Mouse (Mus musculus): ENCODE data around the gene Efl1.
"Not testable (repeated sequence)": the region's sequence is repeated elsewhere in the genome, so short reads cannot be mapped to it uniquely, and the experiment has no call there.

The Efl1 gene

DNA sequence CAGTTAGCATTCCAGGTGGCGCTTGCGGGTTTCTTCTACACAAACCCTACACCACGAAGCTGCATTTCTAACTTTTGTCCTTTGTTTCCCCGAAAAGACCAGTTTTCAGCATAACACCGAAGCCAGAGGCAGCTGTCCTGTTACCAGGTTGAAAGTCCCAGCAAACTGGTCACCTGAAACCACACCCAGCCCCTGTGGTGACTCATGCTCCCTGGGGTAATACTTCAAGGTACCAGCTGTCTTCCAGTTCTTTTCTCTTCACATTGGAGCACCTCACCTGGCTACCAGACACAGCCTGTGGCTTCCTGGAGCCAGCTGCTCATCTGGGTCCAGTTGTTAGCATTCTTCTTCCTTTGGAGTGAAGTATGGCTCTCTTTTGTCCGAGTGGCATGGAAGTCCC is 118.2 kb downstream of the Efl1 start:
- no peak for DNase-seq

DNA sequence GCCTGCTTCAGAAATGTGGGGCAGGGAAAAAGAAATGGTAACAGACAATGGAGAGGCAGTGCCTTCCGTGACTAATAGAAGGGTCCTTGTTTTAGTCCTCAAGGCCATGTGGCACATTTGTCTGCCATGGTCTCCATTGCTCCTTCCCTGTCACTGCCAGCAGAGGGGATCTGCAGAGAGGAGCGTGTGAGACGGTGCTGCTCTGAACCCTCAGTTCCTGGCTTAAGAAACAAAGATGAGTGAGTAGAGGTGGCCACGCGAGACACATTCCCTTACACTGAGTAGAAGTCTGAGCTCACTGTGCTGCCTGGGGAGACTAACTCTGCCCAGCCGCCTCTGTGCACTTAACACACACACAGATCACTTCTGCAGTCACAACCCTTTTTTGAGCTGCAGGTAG is 121.8 kb downstream of the Efl1 start:
- no peak for DNase-seq

DNA sequence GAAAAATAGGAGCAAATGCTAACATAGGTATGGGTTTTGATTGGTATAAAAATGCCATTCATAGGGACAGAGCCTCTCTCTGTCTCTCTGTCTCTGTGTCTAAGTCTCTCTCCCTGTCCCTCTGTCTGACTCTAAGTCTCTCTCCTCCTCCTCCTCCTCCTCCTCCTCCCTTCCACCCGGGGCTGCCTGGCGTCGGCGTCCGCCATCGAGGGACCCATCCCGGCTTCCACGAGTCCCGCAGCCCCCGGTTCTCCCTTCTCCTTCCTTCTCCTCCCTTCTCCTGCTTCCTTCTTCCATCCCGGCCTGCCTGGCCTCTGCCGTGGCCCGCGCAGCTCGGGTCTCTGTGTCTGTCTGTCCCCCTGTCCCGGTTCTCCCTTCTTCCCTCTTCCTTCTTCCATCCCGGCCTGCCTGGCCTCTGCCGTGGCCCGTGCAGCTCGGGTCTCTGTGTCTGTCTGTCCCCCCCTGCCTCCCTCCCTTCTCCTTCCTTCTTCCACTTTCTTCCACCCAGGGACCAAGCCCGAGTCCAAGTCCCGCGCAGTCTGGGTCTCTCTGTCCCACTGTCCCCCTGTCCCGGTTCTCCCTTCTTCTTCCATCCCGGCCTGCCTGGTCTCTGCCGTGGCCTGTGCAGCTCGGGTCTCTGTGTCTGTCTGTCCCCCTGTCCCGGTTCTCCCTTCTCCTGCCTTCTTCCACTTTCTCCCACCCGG is 122.7 kb downstream of the Efl1 start:
- peak; percentile 32 for DNase-seq

DNA sequence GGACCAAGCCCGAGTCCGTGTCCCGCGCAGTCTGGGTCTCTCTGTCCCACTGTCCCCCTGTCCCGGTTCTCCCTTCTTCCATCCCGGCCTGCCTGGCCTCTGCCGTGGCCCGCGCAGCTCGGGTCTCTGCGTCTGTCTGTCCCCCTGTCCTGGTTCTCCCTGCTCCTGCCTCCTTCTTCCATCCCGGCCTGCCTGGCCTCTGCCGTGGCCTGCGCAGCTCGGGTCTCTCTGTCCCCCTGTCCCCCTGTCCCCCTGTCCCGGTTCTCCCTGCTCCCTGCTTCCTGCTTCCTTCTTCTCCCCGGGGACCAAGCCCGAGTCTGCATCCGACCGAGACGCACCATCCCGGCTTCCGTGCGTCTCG is 123.2 kb downstream of the Efl1 start:
- not testable (repeated sequence) for DNase-seq

DNA sequence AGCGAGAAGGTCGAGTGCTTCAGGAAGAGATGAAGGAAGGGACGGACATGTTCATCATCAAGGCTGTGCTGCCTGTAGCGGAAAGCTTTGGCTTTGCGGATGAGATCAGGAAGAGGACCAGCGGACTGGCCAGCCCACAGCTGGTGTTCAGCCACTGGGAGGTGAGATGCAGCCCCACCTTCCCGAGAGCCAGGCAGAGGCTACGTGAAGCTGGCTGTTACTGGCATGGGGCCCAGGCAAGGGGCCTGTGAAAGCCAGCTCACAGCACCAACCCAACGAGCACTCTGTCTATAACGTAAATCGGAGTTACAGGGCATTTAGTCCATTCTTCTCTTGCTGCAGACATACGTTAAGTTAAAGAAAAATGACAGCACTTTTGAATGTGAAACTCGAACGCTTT is 124.1 kb downstream of the Efl1 start:
- no peak for DNase-seq

DNA sequence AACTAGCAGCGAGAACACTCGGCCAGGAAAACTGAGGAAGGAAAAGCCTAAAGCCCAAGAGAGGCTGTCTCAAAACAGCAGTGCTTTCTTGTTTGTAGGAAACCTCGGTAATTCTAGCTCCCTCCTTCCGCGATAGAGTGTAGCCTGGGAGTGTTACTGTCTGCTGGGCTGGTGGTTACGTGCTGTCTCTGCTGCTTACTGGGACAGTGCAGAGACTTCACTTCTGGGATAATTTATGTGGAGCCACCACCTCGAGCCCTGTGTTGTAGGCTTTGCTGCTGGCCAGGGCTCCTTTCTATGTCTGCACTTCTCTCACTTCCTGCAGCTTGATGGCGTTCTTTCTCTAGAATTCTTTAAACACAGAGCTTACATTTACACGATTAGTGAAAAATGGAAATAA is 124.7 kb downstream of the Efl1 start:
- no peak for DNase-seq

DNA sequence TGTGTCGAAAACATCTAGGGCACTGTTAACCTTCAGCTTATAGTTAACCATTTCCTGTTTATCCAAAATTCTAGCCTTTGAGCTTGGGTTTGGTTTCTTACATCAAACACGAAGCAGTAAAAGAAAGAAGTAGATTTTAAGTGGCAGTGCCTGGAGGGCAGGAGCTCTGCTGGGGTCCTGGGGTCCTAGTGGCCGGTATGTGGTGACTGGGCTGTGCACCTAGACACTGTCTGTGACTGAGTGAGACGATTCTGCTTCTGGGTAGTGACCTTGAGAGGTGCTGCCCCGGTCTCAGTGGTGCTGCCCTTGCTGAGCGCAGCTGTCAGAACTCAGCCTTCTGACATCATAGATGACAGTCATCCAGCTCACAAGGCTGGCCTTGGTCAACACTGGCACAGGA is 125.5 kb downstream of the Efl1 start:
- no peak for DNase-seq

DNA sequence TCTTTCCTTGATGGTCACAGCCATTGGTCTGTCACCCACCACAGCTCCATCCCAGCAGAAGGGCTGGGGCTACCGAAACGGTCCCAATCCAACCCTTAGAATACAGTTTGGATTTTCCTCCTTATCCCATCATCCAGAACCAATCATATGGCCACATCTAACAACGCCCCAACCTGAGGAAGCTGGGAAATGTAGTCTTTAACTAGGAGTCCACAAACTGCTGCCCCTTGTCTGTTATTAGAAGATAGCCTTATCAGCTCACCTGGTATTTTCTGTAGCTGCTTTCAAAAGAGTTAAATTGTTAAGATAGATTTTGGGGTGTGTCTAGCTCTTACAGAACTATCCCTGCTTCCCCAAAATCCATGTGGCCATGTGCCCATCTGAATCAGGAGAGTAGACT is 126.7 kb downstream of the Efl1 start:
- DNase-seq = no peak

DNA sequence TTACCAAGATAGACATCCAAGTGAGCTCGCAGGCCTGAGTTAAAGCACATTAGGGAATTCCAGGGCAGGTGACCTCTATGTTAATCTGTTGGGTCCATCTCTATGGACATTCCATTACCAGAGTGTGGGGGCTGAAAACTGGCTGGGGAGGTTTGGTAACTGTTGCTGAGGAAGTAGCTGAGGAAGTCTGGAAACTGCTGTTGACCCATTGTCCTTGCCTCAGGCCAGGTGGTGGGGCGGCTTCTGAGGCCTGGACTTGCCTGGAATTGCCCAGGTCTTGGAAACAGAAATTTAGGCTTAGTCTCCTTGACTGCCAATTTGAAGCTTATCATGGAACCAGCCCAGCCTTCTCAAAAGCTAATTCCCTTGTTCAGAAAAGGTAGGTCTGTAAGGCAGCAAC is 134.7 kb downstream of the Efl1 start:
- DNase-seq = no peak

DNA sequence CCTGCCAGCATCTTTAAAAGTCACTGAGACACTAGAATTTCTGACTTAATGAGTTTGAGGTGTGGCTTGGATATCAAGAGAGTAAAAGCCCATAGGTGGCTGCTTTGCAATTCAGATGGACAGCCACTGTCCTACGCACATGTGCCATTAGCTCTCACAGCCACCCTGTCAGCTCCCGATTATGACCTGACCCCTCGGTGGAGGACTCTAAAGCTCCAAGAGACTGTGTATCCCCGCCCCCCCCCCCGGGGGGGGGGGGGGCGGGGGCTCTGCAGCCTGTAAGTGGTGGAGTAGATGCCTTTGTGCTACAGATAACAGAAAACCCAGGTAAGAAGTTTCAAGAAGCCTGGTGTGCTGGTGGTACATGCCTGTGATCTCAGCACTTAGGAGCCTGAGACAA is 135.3 kb downstream of the Efl1 start:
- no peak for DNase-seq

DNA sequence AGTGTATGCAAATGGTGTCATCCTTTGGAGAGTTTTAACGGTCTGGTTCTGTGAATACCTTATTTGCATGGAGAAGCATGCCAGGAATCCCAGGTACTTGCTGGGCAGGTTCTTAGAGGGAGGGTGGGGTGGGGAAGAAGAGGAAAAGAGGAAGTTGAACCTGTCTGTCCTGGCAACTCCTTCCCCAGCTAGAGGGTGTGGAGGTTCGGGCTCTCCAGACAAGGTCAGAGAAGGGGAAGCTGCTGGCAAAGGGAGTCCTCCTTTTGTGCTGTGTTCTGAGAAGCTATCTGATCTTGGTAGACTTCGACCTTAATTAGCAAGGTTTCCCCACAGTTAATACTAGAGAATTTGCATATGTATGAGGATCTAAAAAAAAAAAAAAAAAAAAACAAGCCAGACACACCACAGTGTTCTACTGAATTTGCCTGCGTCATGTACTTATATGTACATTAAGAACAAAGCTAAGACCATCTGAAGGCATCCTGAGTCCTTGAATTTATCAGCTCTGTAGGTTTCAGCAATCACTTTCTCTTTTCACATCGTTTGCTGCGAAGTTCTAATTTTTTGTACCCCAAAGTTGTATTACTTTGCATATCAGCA is 137.0 kb downstream of the Efl1 start:
- no peak for DNase-seq

DNA sequence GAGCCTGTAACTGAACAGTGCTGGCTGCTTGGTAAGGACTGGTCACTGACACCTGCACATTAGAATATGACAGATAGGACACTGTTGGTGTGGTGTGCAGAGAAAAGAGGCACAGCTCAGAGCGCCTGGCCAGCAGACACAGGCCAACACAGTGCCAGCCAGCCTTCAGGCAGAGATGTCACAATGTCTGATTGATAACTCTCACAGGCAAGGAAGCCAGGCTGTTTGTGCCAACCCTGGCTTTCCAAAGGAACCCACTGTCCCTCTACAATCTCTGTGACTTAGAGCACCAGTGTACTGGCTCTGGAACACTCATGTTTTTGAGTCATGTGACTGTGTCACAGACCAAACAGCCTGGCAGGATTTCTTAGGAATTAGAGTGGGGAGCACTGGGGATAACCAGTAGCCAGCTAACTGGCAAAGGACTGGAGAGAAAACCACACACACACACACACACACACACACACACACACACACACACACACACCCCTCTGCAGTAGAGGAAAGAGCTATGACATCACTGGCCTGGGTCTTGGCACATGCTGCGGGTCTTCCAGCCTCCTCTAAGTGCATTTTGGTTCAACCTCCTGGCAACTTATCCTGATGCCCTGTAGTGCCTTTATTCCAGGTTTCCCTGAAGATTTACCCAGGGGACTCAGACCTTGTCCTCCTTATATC is 137.7 kb downstream of the Efl1 start:
- no peak for DNase-seq

DNA sequence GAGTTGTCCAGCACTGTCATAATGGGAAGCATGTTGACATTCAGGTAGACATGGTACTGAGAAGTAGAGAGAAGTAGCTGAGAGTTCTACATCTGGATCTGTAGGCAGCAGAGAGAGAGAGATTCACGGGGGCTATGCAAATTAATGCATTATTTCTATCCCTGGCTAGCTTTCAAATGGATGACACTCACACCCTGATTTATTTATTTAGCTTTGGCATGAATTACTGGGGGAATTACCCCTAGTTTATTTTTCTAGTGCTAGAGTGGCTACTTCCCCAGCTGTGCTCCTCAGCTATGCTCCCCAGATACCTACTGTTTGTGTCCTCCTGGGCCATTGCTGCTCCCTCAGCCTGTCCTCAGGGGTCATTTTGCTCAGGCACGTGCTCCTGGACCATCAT is 144.2 kb downstream of the Efl1 start:
- no peak for DNase-seq

DNA sequence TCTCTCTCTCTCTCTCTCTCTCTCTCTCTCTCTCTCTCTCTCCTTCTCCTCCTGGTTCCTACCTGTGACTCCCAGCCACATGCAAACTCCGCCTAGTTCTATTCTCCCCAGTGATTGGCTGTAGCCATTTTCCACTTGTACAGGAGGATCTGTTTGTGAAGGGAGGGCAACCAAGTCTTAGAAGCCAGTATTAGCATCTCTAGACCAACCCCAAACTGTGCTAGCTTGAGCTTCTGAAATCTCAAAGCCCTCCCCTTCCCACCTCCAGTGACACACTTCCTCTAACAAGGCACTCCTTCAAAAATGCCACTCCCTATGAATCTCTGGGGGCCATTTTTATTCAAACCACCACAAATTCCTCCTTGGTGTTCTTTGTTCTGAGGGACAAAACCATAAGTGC is 144.7 kb downstream of the Efl1 start:
- DNase-seq = no peak

DNA sequence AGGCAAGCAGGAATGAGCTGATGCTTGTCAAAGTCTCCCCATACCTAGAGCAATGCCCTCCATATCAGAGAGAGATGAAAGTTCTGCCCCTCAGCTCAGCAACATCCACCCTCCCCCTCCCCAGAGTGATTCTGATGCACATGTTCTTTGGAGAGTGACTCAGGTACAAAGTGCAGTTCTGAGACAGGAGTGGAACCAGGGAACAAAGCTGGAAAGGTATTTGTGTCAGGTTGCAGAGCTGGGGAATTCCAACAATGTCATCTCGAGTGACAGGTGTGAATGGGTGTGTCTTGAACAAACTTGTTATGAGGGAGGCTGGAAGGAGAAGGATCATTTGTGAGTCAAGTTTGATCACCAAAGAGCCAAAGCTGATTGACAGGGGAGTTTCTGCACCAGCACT is 146.1 kb downstream of the Efl1 start:
- DNase-seq = no peak

DNA sequence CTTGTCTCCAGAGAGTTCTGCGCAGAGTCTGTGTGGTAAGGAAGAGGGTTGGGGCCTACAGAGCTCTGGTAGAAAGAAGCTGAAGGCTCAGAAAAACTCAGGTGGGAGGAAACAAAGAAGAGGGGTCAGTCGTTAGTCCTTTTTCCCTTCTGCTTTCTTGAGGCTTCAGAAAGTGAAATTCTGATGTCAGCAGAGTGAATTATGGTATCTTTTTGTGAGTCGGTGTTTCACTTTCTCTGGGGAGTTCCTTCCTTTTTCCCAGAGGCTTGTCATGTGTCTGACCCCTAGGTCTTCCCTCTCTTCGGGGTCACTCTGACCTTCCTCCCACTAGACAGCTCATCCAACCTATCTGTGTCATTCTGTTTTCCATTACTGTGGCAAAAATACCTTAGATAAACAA is 153.8 kb downstream of the Efl1 start:
- DNase-seq = no peak

DNA sequence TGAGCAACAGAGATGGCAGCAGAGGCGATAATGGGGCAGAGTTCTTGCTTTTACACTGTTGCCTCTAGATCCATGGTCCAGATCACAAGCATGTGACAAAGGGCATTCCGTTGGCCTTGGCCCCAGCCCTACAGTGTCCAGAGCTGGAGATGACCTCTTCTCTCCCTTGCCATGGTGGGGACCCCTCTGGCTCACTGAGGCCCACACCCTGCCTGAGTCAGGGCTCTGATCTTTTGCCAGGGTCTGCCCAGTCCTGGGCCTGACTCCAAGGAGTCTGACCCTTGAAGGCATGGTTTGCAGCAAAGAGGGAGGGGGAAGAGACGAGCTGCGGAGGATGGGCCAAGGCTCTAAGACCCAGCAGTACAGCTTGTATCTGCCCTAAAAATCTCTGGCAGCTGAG is 159.8 kb downstream of the Efl1 start:
- DNase-seq = no peak

DNA sequence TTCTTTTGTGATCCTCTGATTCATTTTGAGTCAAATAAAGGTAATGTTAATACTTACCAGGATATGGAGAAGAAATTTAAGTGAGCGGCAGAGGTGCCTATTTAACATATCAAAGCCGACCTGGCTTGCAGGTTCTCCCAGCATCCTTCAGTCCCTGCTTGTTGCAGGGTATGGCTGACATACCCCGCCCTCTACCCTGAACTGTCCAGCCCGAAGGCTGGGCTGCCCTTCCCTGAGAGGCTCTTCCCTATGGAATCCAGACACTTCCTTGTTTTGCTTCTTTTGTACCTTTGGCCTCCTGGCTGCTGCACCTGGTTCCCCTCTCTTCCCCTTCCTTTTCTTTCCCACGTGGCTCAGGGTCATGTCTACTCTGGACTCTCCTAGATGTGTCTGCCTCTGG is 160.7 kb downstream of the Efl1 start:
- DNase-seq = no peak

DNA sequence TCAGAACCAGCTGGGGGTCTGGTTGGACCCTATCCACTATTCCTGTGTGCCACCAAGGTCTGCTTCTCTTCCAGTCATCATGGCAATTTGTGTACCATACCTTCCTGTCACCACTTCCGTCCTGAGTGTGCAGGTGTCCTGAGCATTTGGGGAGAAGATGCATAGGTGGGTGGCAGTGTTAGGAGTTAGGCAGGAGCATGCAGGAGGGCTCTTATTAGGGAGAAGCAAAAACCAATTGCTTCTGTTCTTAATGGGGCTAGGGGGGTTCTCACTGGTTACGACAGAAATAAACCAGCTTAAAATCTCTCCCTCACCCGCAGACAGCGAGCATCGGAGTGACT is 162.4 kb downstream of the Efl1 start:
- no peak for DNase-seq

DNA sequence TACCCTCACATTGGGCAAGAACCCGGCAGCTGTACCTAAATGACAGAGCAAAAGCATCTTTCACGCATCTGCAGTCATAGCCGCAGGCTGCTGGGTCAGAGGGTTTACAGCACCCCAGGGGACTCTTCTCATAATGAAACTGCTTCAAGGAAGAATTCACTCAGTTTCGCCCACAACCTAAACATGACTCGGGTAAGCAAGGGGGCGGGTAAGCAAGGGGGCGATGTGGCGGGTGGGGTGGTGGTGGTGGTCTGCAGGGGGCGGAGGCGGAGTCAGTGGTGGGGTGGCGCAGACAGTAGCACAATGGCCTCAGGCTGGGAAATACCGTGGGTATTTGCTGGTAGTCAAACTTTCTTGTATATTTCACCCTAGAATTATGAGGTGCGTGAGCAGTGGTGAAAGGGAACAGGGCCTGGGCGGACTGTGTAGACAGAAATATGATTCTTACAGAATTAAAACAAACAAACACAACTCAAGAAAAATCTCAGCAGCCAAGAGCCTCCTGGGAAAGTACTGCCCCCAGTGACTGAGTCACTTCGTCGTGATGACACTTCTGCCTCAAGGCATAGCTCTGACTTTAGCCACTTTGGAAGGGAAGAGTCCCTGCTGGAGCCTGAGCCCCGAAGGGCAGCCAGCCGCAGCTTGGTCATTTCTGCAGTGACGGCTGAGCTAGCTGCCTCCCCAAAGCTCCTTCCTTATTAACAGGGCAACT is 162.9 kb downstream of the Efl1 start:
- no peak for DNase-seq

DNA sequence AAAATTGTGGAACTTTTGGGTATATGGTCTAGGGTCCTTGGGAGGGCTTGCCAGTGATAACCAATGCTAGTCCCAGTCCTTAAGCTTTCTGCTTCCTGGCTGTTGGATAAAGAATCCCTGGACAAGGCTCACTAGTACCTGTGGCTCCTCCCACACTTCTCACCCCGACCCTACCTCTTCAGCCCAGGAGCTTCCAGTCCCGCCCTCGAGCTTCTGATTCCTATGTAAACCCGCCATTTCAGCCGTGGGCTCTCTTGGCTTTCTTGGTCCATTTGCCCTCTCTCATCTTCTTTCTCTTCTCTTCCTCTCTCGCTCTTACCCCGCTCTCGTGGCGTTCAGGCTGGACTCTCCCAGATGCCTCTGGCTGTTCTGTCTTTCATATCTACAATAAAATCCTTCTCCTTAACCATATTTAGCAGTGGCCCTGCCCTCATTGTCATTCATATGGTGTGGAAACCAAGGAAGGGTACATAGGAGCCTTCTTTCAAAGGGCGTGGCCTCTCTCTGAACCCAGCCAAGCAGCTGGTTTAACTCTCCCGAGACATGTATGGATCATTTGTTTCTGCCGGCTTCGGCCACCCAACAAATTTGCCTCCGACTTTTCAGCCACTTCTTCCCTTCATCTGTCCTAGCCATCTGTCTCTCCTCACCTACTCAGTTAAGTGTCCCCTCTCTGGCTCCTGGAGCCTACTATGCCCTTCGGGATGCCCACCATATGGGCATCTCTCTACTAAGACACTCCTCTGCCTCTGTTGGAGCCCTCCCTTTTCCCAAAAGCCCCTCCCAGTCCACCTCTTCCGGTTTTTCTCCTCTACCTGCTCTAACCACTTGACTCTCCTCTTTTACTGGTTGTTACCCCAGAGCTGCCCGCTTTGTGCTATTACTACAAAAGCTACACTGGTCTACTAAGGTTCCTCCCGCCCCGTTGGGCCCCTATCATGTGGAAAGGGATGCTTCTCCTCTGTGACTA is 164.1 kb downstream of the Efl1 start:
- DNase-seq = no peak

DNA sequence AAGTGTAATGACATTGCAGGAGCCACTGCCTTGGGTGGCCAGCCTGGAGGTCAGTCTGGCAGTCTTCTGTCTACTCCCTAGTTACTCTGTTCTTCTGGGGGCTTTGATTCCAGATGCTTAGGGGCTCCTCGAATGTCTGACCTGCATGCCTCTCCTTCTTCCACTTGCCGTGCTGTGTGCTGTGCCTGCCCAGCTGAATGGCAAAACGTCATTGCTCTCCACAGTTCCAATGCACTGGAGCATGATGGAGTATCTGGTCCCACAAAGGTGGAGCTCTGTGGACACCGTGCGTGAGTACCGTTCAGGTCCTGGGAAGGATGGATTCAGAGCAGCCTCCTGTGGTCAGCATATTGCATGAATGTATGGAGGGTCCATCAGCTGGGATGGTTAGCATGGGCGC is 171.1 kb downstream of the Efl1 start:
- no peak for DNase-seq

DNA sequence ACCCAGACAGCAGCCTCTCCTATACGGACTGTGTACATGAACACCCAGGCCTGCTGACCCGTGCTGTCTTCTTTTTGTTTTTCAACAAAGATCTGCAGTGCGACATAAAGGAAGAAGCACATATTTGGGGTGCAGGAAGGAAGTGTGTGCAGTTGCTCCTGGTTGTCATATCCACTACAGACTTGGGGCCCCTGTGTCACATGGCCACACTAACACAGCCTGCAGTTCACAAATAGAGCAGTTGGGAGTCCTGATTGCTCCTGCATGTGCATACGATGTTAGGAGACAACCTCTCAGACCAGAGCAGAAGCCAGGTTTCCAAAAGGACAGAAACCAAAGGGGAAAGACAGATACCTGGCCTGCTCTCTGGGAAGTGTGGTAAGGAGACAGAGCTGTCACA is 172.2 kb downstream of the Efl1 start:
- no peak for DNase-seq

All from liver (tissue).